Mouse (Mus musculus) lung, adult 2 months (tissue): ENCODE data around the gene Prss40.
"Not testable (repeated sequence)": the region's sequence is repeated elsewhere in the genome, so short reads cannot be mapped to it uniquely, and the experiment has no call there.

Source experiments
- CTCF ChIP-seq: fragments of 200-500 bp; IDR thresholded peaks from 2 replicates; pipeline ENCODE4 v1.5.1; 2011; ENCODE audit warnings: mild to moderate bottlenecking, low read length, control low read depth; ENCODE audit not compliant: insufficient read depth
- POLR2A ChIP-seq: fragments of 200-500 bp; IDR thresholded peaks from 2 replicates; pipeline ENCODE4 v1.6.1; 2011; ENCODE audit warnings: low read depth, mild to moderate bottlenecking, control low read depth, low read length, borderline replicate concordance; ENCODE audit errors: extremely low read depth

DNA sequence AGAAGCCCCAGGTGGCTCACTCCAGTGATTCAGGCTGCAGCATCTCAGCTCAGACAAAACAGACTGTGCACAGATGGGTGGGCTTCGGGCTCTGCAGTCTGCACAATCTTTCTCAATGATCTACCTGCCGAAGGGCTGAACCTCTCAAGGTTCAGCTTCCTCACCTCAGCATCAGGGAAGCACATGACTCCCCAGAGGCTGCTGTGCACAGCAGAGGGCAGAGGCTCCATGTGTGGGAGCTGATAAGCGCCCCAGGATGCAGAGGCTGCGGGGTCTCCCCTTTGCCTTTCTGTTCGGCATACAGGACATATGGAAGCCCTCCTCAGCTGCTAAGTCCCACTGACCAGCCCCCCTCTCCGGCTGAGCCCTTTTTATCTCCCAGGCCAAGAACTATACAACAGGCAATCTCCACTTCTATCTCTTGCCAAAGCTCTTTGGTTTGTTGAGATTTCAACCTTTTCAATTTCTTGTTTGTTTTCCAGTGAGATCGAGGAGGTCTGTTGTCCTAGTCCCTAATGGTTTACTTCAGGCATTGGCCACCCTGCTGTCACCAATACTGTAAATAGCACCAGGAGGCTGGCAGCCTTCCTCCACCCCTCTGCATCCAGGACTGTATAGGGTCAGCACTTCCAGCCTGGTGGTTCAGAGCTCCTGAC lies 25.6 kb downstream of the Prss40 start, which contains the start of gene Cfc1:
- not testable (repeated sequence) for TF ChIP-seq CTCF, POLR2A
